Mouse (Mus musculus): ENCODE results near the gene Cyp4b1. TPM values are rescaled to one million over a fixed set of nuclear protein-coding genes. Genes with fewer than 3 reads are reported as not detected.

Gene Cyp4b1
- polyA plus RNA-seq, 1 experiment from 2014 or later, result 0.12 TPM

GRCm38 (mm10) chr4:115575776-115576175 lies 71.7 kb downstream of the Cyp4b1 start:
- no peak overlapping the region for H3K9ac ChIP-seq (ENCODE audit: low read length)
- no peaks in the 10 kb centered on the region for H3K4me1 ChIP-seq (ENCODE audit: control insufficient read depth, insufficient read depth, low read length)
- no peaks in the 10 kb centered on the region for H3K36me3 ChIP-seq (ENCODE audit: control insufficient read depth, insufficient read depth, low read length)
- H3K4me3 ChIP-seq (ENCODE audit: low read depth, low read length), result no peak overlapping the region
- H3K27ac ChIP-seq (ENCODE audit: low read depth, low read length), result no peak overlapping the region
- no peak for ATAC-seq (ENCODE audit: low FRiP score)
- H3K4me2 ChIP-seq, result no peak overlapping the region
- no peaks in the 10 kb centered on the region for H3K9me3 ChIP-seq (ENCODE audit: control insufficient read depth, low read length)
- DNase-seq (ENCODE audit: low spot score, missing footprints), result no peak
- WGBS, result 88% methylated on average over 2 of the region's 2 CpGs
- H3K27me3 ChIP-seq (ENCODE audit: control insufficient read depth, insufficient read depth, low read length), result no peaks in the 10 kb centered on the region

- no peak for ATAC-seq (ENCODE audit: low FRiP score)
- H3K27me3 ChIP-seq (ENCODE audit: control insufficient read depth, insufficient read depth, low read length), result no peaks in the 10 kb centered on the region
- no peaks in the 10 kb centered on the region for H3K9me3 ChIP-seq (ENCODE audit: control insufficient read depth, low read length)
Observed at GRCm38 (mm10) chr4:115575255-115575654, 72.3 kb downstream of the Cyp4b1 start.

More at GRCm38 (mm10) chr4:115575255-115575654, 72.3 kb downstream of the Cyp4b1 start:
- H3K9ac ChIP-seq (ENCODE audit: low read length), result no peak overlapping the region
- H3K4me1 ChIP-seq (ENCODE audit: control insufficient read depth, insufficient read depth, low read length), result no peaks in the 10 kb centered on the region
- DNase-seq (ENCODE audit: low spot score, missing footprints), result no peak
- no peak overlapping the region for H3K4me2 ChIP-seq
- no peaks in the 10 kb centered on the region for H3K36me3 ChIP-seq (ENCODE audit: control insufficient read depth, insufficient read depth, low read length)
- H3K27ac ChIP-seq (ENCODE audit: low read depth, low read length), result no peak overlapping the region
- WGBS, result 83% methylated on average over 3 of the region's 3 CpGs
- no peak overlapping the region for H3K4me3 ChIP-seq (ENCODE audit: low read depth, low read length)

Other genes with a start within 250 kb of the Cyp4b1 start
- gene Cyp4a12b, start 236.1 kb downstream of the Cyp4b1 start, polyA plus RNA-seq (2014; fragmentation: Nextera tagmentation; extraction: Ambion mirVana), result not detected in 2 replicates
- gene Cyp4a30b, start 195.1 kb downstream of the Cyp4b1 start, polyA plus RNA-seq (2014; fragmentation: Nextera tagmentation; extraction: Ambion mirVana), result not detected in 2 replicates
- not detected in 2 replicates for gene Cyp4a14, start 151.6 kb downstream of the Cyp4b1 start, polyA plus RNA-seq (2014; fragmentation: Nextera tagmentation; extraction: Ambion mirVana)
- gene Cyp4a10, start 129.5 kb downstream of the Cyp4b1 start, polyA plus RNA-seq (2014; fragmentation: Nextera tagmentation; extraction: Ambion mirVana), result not detected in 2 replicates
- gene Cyp4a31, start 84.1 kb downstream of the Cyp4b1 start, polyA plus RNA-seq (2014; fragmentation: Nextera tagmentation; extraction: Ambion mirVana), result not detected in 2 replicates
- not detected in 2 replicates for gene Cyp4a32, start 46.8 kb downstream of the Cyp4b1 start, polyA plus RNA-seq (2014; fragmentation: Nextera tagmentation; extraction: Ambion mirVana)
- gene Efcab14, start 90.0 kb upstream of the Cyp4b1 start, polyA plus RNA-seq (2014; fragmentation: Nextera tagmentation; extraction: Ambion mirVana), result 42.8 and 46.4 TPM in 2 replicates
- gene Tex38, start 133.3 kb upstream of the Cyp4b1 start, polyA plus RNA-seq (2014; fragmentation: Nextera tagmentation; extraction: Ambion mirVana), result 0.41 TPM in 1 of 2 replicates, not detected in the other
- 42.3 and 50.9 TPM in 2 replicates for gene Atpaf1, start 137.1 kb upstream of the Cyp4b1 start, polyA plus RNA-seq (2014; fragmentation: Nextera tagmentation; extraction: Ambion mirVana)
- gene Mob3c, start 180.4 kb upstream of the Cyp4b1 start, polyA plus RNA-seq (2014; fragmentation: Nextera tagmentation; extraction: Ambion mirVana), result 2.5 and 3.7 TPM in 2 replicates
- gene Mknk1, start 191.5 kb upstream of the Cyp4b1 start, polyA plus RNA-seq (2014; fragmentation: Nextera tagmentation; extraction: Ambion mirVana), result 17.9 and 22.3 TPM in 2 replicates
- gene Kncn, start 236.7 kb upstream of the Cyp4b1 start, polyA plus RNA-seq (2014; fragmentation: Nextera tagmentation; extraction: Ambion mirVana), result not detected in 2 replicates
- gene 6430628N08Rik, start 242.9 kb upstream of the Cyp4b1 start, polyA plus RNA-seq (2014; fragmentation: Nextera tagmentation; extraction: Ambion mirVana), result 0.33 TPM in 1 of 2 replicates, not detected in the other